Mouse (Mus musculus) neural tube, embryonic 11.5 days (tissue): ENCODE data around the gene Zxdc. TPM values are rescaled to one million over a fixed set of nuclear protein-coding genes. Genes with fewer than 3 reads are reported as not detected.
A peak's percentile ranks its signal among the peaks of the same experiment; 100 is the strongest.

Experiments used
- ATAC-seq: fragments of 200-750 bp; cut with Nextera tagmentation; 2 replicates; pipeline ENCODE4 v1.8.0; 2017; ENCODE audit warnings: moderate number of reproducible peaks, mild to moderate bottlenecking, moderate TSS enrichment, moderate library complexity; ENCODE audit not compliant: insufficient read depth, low FRiP score, low TSS enrichment
- DNase-seq: peaks from one replicate; pipeline ENCODE4 v3.0.0-alpha.2; 2015; ENCODE audit warnings: low spot score
- H3K27ac ChIP-seq: fragments of 300-500 bp; sonication (generic); 2 replicates; pipeline ENCODE4 v1.5.1; 2014; ENCODE audit warnings: low read depth, mild to moderate bottlenecking, low read length
- H3K27me3 ChIP-seq: fragments of 300-500 bp; sonication (generic); 2 replicates; pipeline ENCODE4 v1.6.1; 2014; ENCODE audit warnings: mild to moderate bottlenecking, low read length, mixed read lengths; ENCODE audit not compliant: control insufficient read depth, insufficient read depth
- H3K36me3 ChIP-seq: fragments of 300-500 bp; sonication (generic); 2 replicates; pipeline ENCODE4 v1.6.1; 2014; ENCODE audit warnings: mild to moderate bottlenecking, low read length, moderate library complexity, mixed read lengths; ENCODE audit not compliant: control insufficient read depth, insufficient read depth
- H3K4me1 ChIP-seq: fragments of 300-500 bp; sonication (generic); 2 replicates; pipeline ENCODE4 v1.6.1; 2014; ENCODE audit warnings: low read length, mixed read lengths; ENCODE audit not compliant: control insufficient read depth, insufficient read depth
- H3K4me2 ChIP-seq: fragments of 300-500 bp; sonication (generic); 2 replicates; pipeline ENCODE4 v1.6.1; 2014; ENCODE audit warnings: low read depth, mild to moderate bottlenecking, moderate library complexity
- H3K4me3 ChIP-seq: fragments of 300-500 bp; sonication (generic); 2 replicates; pipeline ENCODE4 v1.5.1; 2014; ENCODE audit warnings: low read depth, low read length
- H3K9ac ChIP-seq: fragments of 300-500 bp; sonication (generic); 2 replicates; pipeline ENCODE4 v1.6.1; 2014; ENCODE audit warnings: mild to moderate bottlenecking, low read length
- H3K9me3 ChIP-seq: fragments of 300-500 bp; sonication (generic); 2 replicates; pipeline ENCODE4 v1.6.1; 2016; ENCODE audit warnings: low read length; ENCODE audit not compliant: control insufficient read depth
- WGBS: fragments of 180-500 bp; shearing (Covaris S2); extraction: QIAGEN DNeasy Blood & Tissue Kit; methylation state at CpG from one replicate; pipeline ENCODE4 v1.1.7; 2014; 5-methylcytosine and 5-hydroxymethylcytosine counted together
- polyA plus RNA-seq: library from polyadenylated mRNA; unstranded; fragments of >200 nt; fragmentation: Nextera tagmentation; extraction: Ambion mirVana; gene quantifications from 2 replicates; pipeline ENCODE4 v1.2.1, GENCODE M21; 2014

Zxdc gene
- polyA plus RNA-seq, 1 experiment from 2014 or later = 15.1 TPM

DNA sequence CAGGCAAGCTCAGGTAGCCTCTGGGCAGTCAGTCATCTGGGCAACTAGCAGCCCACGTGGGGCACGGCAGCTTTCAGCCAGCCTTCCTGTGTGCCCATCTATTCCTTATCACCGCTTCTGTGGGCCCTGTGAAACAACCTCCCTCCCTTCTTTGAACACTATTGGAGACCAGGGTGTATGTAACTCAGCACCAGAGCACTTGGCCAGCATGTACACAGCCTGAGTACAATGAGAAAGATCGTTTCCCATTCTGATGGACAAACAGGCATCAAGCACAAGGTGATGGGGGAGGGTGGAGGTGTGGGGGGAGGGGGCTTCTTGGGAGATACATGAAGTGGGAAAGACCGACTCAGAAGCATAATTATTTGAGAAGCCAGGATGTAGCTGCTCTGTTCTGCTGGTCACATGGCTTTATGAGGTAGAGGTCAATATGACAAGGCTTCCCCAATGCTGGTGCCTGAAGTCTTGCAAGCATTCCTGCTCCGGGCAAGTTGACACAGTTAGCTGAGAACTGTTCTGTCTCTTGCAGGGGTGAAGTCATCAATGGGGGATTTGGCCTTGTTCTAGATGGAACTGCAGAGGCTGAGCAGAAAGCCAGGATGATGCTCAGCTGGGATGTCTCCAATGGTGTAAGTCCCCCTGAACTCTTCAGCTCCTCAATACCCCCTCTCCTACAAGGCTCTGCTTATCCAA lies 8.2 kb upstream of the Zxdc start:
- Histone ChIP-seq H3K4me2 (no peak overlapping the region), H3K9me3 (no peaks in the 10 kb centered on the region), H3K4me3 (no peak overlapping the region), H3K36me3 (no peaks in the 10 kb centered on the region), H3K4me1 (no peaks in the 10 kb centered on the region), H3K9ac (no peak overlapping the region), H3K27me3 (no peaks in the 10 kb centered on the region), H3K27ac (no peak overlapping the region)
- ATAC-seq (no peak), DNase-seq (no peak)
- 84% methylated on average over 6 of the region's 6 CpGs for WGBS

DNA sequence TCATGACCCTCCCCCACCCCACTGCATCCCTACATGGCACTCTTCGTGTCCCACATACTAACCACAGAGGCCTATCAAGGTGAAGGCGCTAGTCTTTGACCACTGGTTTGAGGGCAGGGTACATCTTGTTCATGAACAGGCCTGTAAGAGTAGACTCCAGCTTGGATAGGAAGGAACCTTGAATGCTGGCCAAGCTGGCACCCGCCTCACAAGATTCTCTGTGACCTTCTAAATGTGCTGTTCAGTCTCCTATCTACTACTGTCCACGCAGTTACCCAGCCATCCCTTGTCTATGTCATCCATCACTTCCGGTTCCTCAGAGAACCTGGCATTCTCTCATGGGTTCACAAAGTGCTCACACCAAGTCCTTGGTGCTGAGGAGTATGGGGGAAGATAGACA lies 6.0 kb upstream of the Zxdc start:
- Histone ChIP-seq H3K9ac (no peak overlapping the region), H3K36me3 (no peaks in the 10 kb centered on the region), H3K27ac (no peak overlapping the region), H3K9me3 (no peaks in the 10 kb centered on the region), H3K27me3 (no peaks in the 10 kb centered on the region), H3K4me1 (no peaks in the 10 kb centered on the region), H3K4me2 (no peak overlapping the region), H3K4me3 (no peak overlapping the region)
- DNase-seq (no peak), ATAC-seq (no peak)
- WGBS = 82% methylated on average over 5 of the region's 5 CpGs

DNA sequence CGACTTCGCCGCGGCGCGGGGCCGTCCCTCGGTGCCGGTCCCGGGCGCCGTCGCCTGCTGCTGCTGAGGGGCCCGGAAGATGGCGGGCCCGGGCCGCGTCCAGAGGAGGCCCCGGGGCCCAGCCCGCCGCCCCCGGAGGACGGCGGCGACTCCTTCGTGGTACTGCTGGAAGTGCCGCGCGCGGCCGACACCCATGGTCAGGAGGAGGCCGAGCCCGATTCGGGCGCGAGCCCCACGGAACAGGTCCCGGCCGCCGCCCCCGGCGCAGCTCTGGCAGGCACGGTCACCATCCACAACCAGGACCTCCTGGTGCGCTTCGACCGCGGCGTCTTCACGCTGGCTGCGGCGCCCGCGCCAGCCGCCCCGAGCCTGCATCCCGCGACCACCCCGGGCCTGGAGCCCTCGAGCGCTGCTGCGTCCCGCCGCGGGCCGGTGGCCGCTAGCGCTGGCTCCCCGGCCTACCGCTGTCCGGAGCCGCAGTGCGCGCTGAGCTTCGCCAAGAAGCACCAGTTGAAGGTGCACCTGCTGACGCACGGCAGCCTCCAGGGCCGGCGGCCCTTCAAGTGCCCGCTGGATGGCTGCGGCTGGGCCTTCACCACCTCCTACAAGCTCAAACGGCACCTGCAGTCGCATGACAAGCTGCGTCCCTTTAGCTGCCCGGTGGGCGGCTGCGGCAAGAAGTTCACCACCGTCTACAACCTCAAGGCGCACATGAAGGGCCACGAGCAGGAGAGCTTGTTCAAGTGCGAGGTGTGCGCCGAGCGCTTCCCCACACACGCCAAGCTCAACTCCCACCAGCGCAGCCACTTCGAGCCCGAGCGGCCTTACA lies 647 bp downstream of the Zxdc start:
- no peaks in the 10 kb centered on the region for H3K9me3 ChIP-seq
- peak overlapping the region; percentile 92 for H3K4me3 ChIP-seq
- no peaks in the 10 kb centered on the region for H3K27me3 ChIP-seq
- H3K27ac ChIP-seq = peak overlapping the region; percentile 72
- ATAC-seq (peak; percentile 81), DNase-seq (peak; percentile 52)
- peaks cover 10% of the 10 kb centered on the region for H3K4me1 ChIP-seq
- H3K4me2 ChIP-seq = peak overlapping the region; percentile 93
- under 1% methylated on average over 83 of the region's 98 CpGs for WGBS
- H3K9ac ChIP-seq = peak overlapping the region; percentile 83
- peaks cover 5% of the 10 kb centered on the region; the same call in 1 of the 2 replicates for H3K36me3 ChIP-seq

DNA sequence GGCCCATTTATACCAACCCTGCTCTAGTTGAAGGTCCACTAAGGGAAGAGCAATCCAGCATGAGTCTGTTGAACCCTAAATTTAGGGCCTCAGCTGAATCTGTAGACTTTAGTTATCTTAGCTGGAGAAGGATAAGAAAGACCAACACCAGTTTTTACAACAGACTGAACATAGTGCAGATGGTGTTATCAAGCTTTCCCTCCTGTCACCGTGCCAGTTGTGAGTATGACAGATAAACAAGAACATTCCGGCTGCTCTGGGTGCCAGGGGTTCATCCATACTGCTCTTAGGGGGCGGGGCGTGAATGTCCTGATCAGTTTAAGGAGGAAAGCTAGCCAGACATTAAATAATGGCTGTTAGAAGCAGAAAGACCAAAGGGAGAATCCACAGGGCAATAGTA lies 5.4 kb downstream of the Zxdc start:
- Histone ChIP-seq H3K9me3 (no peaks in the 10 kb centered on the region), H3K4me2 (no peak overlapping the region), H3K9ac (no peak overlapping the region), H3K27ac (no peak overlapping the region), H3K27me3 (no peaks in the 10 kb centered on the region), H3K4me1 (peaks cover 10% of the 10 kb centered on the region), H3K36me3 (peaks cover 16% of the 10 kb centered on the region), H3K4me3 (no peak overlapping the region)
- ATAC-seq (no peak), DNase-seq (no peak)
- WGBS = 92% methylated on average over 4 of the region's 4 CpGs

DNA sequence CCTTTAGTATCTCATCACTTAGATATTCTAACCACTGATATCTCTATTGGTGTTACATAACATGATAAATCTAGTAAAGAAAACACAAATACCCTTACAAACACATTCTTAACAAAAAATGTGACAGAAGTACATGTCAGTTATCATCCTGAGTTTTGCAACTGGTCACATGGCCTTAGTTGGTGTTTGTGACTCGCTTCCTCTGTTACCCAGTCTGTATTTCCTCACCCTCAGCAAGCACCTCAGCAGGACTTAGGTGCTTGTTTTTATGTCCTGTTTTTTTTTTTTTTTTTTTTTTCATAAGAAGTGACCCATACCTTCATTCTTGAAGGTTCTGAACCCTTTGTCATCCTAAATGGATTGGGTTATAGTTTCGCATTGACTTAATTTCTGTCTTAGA lies 8.4 kb downstream of the Zxdc start:
- peaks cover 23% of the 10 kb centered on the region for H3K36me3 ChIP-seq
- H3K4me3 ChIP-seq = no peak overlapping the region
- H3K9me3 ChIP-seq = no peaks in the 10 kb centered on the region
- 97% methylated on average over 2 of the region's 2 CpGs for WGBS
- no peak overlapping the region for H3K27ac ChIP-seq
- DNase-seq (no peak), ATAC-seq (no peak)
- no peaks in the 10 kb centered on the region for H3K27me3 ChIP-seq
- H3K9ac ChIP-seq = no peak overlapping the region
- no peak overlapping the region for H3K4me2 ChIP-seq
- no peaks in the 10 kb centered on the region for H3K4me1 ChIP-seq

DNA sequence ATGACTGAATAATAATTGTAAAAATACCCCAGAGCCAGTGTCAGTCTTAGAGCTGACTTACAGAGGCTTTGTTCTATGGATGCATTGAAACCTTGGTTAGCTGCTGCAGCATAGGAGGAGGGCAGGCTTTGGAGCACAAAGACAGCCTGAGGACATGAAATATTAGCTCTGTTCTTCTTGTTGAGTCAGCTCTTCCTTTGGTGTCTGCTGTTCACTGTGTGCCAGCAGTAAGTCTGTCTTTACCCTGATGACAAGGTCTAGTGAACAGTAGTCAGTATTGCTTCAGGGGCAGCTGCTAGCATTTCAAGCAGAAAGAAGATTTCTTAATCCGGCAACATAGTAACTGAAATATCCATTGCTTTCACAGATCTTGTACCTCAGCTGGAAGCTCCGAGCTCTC lies 12.2 kb downstream of the Zxdc start:
- ATAC-seq = no peak
- Histone ChIP-seq H3K4me1 (no peaks in the 10 kb centered on the region), H3K4me3 (no peak overlapping the region), H3K9ac (no peak overlapping the region), H3K36me3 (peaks cover 12% of the 10 kb centered on the region; the same call in 1 of the 2 replicates), H3K27me3 (no peaks in the 10 kb centered on the region), H3K9me3 (no peaks in the 10 kb centered on the region), H3K27ac (no peak overlapping the region), H3K4me2 (no peak overlapping the region)
- DNase-seq = no peak
- WGBS = 98% methylated on average over 2 of the region's 2 CpGs

DNA sequence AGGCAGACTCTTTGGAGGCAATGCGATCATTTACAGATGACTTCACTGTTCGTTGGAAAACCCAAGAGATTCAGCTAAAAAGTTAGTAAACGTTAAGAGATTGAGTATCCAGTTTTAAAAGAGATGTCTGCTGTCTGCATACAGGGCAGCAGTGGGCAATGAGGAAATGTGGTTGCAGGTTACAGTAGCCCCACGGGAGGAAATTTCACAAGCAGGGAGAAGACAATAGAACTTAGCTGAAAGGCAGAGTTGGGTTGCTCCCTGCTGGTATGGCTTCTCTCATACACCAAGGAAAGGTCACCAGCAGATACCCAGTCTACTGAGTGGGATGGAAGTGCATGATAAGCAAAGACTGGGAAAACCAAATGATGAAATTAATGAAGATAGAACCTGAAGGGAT lies 21.3 kb downstream of the Zxdc start:
- DNase-seq (no peak), ATAC-seq (no peak)
- H3K27me3 ChIP-seq = no peaks in the 10 kb centered on the region
- no peak overlapping the region for H3K4me2 ChIP-seq
- H3K9ac ChIP-seq = no peak overlapping the region
- no peak overlapping the region for H3K4me3 ChIP-seq
- H3K27ac ChIP-seq = no peak overlapping the region
- WGBS = 84% methylated on average over 4 of the region's 4 CpGs
- no peaks in the 10 kb centered on the region for H3K9me3 ChIP-seq
- peaks cover 3% of the 10 kb centered on the region; the same call in 1 of the 2 replicates for H3K36me3 ChIP-seq
- H3K4me1 ChIP-seq = no peaks in the 10 kb centered on the region

DNA sequence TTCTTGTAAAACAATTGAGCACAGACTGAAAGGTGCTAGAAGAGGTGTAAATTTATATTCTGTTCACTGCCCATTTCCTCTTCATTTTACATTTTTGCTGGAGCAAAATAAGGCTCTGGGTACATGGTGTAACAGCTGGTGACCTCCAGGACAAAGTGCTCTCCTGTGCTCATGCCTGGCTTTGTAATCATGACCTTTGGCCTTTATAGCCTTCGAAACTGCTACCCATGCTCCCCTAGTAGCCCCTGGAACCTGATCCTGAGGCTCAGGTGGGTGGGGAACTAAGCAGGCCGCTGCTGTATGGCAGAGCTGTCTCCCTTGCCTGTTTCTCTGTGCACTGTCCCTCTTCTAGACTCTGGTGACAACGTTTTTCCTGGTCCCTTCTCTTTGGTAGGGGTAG lies 24.7 kb downstream of the Zxdc start:
- ATAC-seq = no peak
- no peak for DNase-seq
- H3K27me3 ChIP-seq = no peaks in the 10 kb centered on the region
- H3K4me3 ChIP-seq = no peak overlapping the region
- H3K9ac ChIP-seq = no peak overlapping the region
- peaks cover 3% of the 10 kb centered on the region; the same call in 1 of the 2 replicates for H3K36me3 ChIP-seq
- no peaks in the 10 kb centered on the region for H3K4me1 ChIP-seq
- H3K27ac ChIP-seq = no peak overlapping the region
- no peak overlapping the region for H3K4me2 ChIP-seq
- no peaks in the 10 kb centered on the region for H3K9me3 ChIP-seq
- 64% methylated on average over 3 of the region's 3 CpGs for WGBS

DNA sequence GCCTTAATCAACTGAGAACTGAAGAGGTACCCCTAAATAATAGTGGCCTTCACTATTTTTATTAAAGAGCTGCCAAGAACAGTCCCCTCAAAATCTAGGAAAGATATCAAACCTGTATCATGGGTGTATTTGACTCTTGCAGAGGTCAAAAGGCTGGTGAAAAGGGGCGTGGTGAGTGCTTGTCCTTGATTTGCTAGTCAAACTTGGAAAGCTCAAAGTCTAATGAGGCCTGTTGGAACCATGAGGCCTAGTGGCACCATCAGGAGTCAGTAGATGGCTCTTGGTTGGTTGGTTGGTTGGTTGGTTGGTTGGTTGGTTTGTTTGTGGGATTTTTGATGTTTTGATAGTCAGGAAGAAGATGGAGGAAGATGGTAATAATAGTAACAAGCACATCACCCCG lies 26.5 kb downstream of the Zxdc start:
- WGBS = 89% methylated on average over 2 of the region's 2 CpGs
- ATAC-seq (no peak), DNase-seq (no peak)
- Histone ChIP-seq H3K9ac (no peak overlapping the region), H3K4me2 (no peak overlapping the region), H3K27ac (no peak overlapping the region), H3K36me3 (0 out of 2 replicates have a peak, but pooled peaks cover 2% of the 10 kb centered on the region), H3K4me1 (no peaks in the 10 kb centered on the region), H3K27me3 (no peaks in the 10 kb centered on the region), H3K4me3 (no peak overlapping the region), H3K9me3 (no peaks in the 10 kb centered on the region)
